Mouse (Mus musculus): Measurements from ENCODE around the gene F830045P16Rik. TPM values are rescaled to one million over a fixed set of nuclear protein-coding genes. Genes with fewer than 3 reads are reported as not detected.

F830045P16Rik gene
- polyA plus RNA-seq, 1 experiment from 2014 or later: not detected

- no peak for ATAC-seq (ENCODE audit: low FRiP score)
- Histone ChIP-seq H3K27me3 (peaks cover 27% of the 10 kb centered on the region), H3K9ac (no peak overlapping the region), H3K36me3 (no peaks in the 10 kb centered on the region), H3K9me3 (no peaks in the 10 kb centered on the region), H3K27ac (no peak overlapping the region), H3K4me1 (replicated peaks) (peaks cover 12% of the 10 kb centered on the region), H3K4me2 (no peak overlapping the region), H3K4me3 (no peak overlapping the region)
- 82% methylated on average over 3 of the region's 3 CpGs for WGBS
Observed at GRCm38 (mm10) chr2:129540036-129540435, 3.6 kb upstream of the F830045P16Rik start.

- WGBS: 73% methylated on average over 4 of the region's 4 CpGs
- Histone ChIP-seq H3K4me1 (replicated peaks) (peaks cover 12% of the 10 kb centered on the region), H3K36me3 (no peaks in the 10 kb centered on the region)
Observed at GRCm38 (mm10) chr2:129539175-129539574, 2.8 kb upstream of the F830045P16Rik start.

GRCm38 (mm10) chr2:129537926-129538325 lies 1.5 kb upstream of the F830045P16Rik start:
- Histone ChIP-seq H3K27ac (no peak overlapping the region), H3K9me3 (no peaks in the 10 kb centered on the region)
- WGBS: 65% methylated on average over 4 of the region's 4 CpGs

More at GRCm38 (mm10) chr2:129539175-129539574, 2.8 kb upstream of the F830045P16Rik start:
- no peak for ATAC-seq (ENCODE audit: low FRiP score)
- Histone ChIP-seq H3K9me3 (no peaks in the 10 kb centered on the region), H3K27me3 (peaks cover 31% of the 10 kb centered on the region), H3K9ac (no peak overlapping the region), H3K4me3 (no peak overlapping the region), H3K27ac (no peak overlapping the region), H3K4me2 (no peak overlapping the region)

GRCm38 (mm10) chr2:129537360-129537759 lies 958 bp upstream of the F830045P16Rik start:
- H3K27ac ChIP-seq: no peak overlapping the region
- peaks cover 42% of the 10 kb centered on the region for H3K27me3 ChIP-seq
- H3K36me3 ChIP-seq: no peaks in the 10 kb centered on the region
- ATAC-seq (ENCODE audit: low FRiP score): no peak
- no peaks in the 10 kb centered on the region for H3K9me3 ChIP-seq
- 15% methylated on average over 7 of the region's 7 CpGs for WGBS
- no peak overlapping the region for H3K9ac ChIP-seq
- H3K4me3 ChIP-seq: no peak overlapping the region
- H3K4me1 ChIP-seq (replicated peaks): peaks cover 12% of the 10 kb centered on the region
- H3K4me2 ChIP-seq: no peak overlapping the region

More at GRCm38 (mm10) chr2:129537926-129538325, 1.5 kb upstream of the F830045P16Rik start:
- H3K27me3 ChIP-seq: peaks cover 39% of the 10 kb centered on the region
- H3K9ac ChIP-seq: no peak overlapping the region
- H3K4me2 ChIP-seq: no peak overlapping the region
- H3K4me1 ChIP-seq (replicated peaks): peaks cover 12% of the 10 kb centered on the region
- no peak overlapping the region for H3K4me3 ChIP-seq
- no peaks in the 10 kb centered on the region for H3K36me3 ChIP-seq
- ATAC-seq (ENCODE audit: low FRiP score): no peak

GRCm38 (mm10) chr2:129536926-129537325 lies 524 bp upstream of the F830045P16Rik start:
- ATAC-seq (ENCODE audit: low FRiP score): no peak
- Histone ChIP-seq H3K4me3 (no peak overlapping the region), H3K36me3 (no peaks in the 10 kb centered on the region), H3K9me3 (no peaks in the 10 kb centered on the region), H3K4me2 (no peak overlapping the region), H3K9ac (no peak overlapping the region), H3K4me1 (replicated peaks) (peaks cover 12% of the 10 kb centered on the region), H3K27me3 (peaks cover 44% of the 10 kb centered on the region), H3K27ac (no peak overlapping the region)
- 41% methylated on average over 1 of the region's 1 CpGs for WGBS

GRCm38 (mm10) chr2:129534886-129535591 lies 1.4 kb downstream of the F830045P16Rik start:
- no peaks in the 10 kb centered on the region for H3K9me3 ChIP-seq
- no peaks in the 10 kb centered on the region for H3K36me3 ChIP-seq
- H3K27ac ChIP-seq: no peak overlapping the region
- H3K27me3 ChIP-seq: peaks cover 58% of the 10 kb centered on the region
- no peak overlapping the region for H3K4me2 ChIP-seq
- 49% methylated on average over 5 of the region's 5 CpGs for WGBS
- no peak overlapping the region for H3K9ac ChIP-seq
- ATAC-seq (ENCODE audit: low FRiP score): no peak
- peaks cover 16% of the 10 kb centered on the region for H3K4me1 ChIP-seq (replicated peaks)
- no peak overlapping the region for H3K4me3 ChIP-seq

- H3K4me3 ChIP-seq: no peak overlapping the region
- no peak overlapping the region for H3K9ac ChIP-seq
- peaks cover 70% of the 10 kb centered on the region for H3K27me3 ChIP-seq
- no peaks in the 10 kb centered on the region for H3K9me3 ChIP-seq
- 74% methylated on average over 2 of the region's 2 CpGs for WGBS
- H3K4me2 ChIP-seq: no peak overlapping the region
- H3K27ac ChIP-seq: no peak overlapping the region
- H3K4me1 ChIP-seq (replicated peaks): peaks cover 22% of the 10 kb centered on the region
- ATAC-seq (ENCODE audit: low FRiP score): no peak
- H3K36me3 ChIP-seq: no peaks in the 10 kb centered on the region
Observed at GRCm38 (mm10) chr2:129531890-129532289, 4.5 kb downstream of the F830045P16Rik start.

GRCm38 (mm10) chr2:129531102-129531501 lies 5.3 kb downstream of the F830045P16Rik start:
- ATAC-seq (ENCODE audit: low FRiP score): no peak
- H3K27ac ChIP-seq: no peak overlapping the region
- peaks cover 72% of the 10 kb centered on the region for H3K27me3 ChIP-seq
- no peak overlapping the region for H3K4me3 ChIP-seq
- peaks cover 22% of the 10 kb centered on the region for H3K4me1 ChIP-seq (replicated peaks)
- no peaks in the 10 kb centered on the region for H3K9me3 ChIP-seq
- H3K9ac ChIP-seq: no peak overlapping the region
- H3K36me3 ChIP-seq: no peaks in the 10 kb centered on the region
- H3K4me2 ChIP-seq: no peak overlapping the region

- Histone ChIP-seq H3K9ac (no peak overlapping the region), H3K27me3 (peaks cover 67% of the 10 kb centered on the region), H3K27ac (peak overlapping the region; percentile 4; the same call in 1 of the 2 replicates), H3K36me3 (no peaks in the 10 kb centered on the region), H3K4me2 (0 out of 2 replicates have a peak overlapping the region, but pooled peaks have one; percentile 3), H3K4me3 (no peak overlapping the region), H3K9me3 (no peaks in the 10 kb centered on the region), H3K4me1 (replicated peaks) (peaks cover 16% of the 10 kb centered on the region)
- 13% methylated on average over 14 of the region's 14 CpGs for WGBS
- peak; percentile 88 for ATAC-seq (ENCODE audit: low FRiP score)
Observed at GRCm38 (mm10) chr2:129529297-129530209, 6.8 kb downstream of the F830045P16Rik start.

- WGBS: 86% methylated on average over 4 of the region's 4 CpGs
- no peak for ATAC-seq (ENCODE audit: low FRiP score)
- Histone ChIP-seq H3K4me3 (no peak overlapping the region), H3K27ac (no peak overlapping the region), H3K4me2 (no peak overlapping the region), H3K9me3 (no peaks in the 10 kb centered on the region), H3K4me1 (replicated peaks) (peaks cover 16% of the 10 kb centered on the region), H3K36me3 (no peaks in the 10 kb centered on the region), H3K27me3 (peaks cover 57% of the 10 kb centered on the region), H3K9ac (no peak overlapping the region)
Observed at GRCm38 (mm10) chr2:129527916-129528315, 8.5 kb downstream of the F830045P16Rik start.

- Histone ChIP-seq H3K4me1 (replicated peaks) (peaks cover 16% of the 10 kb centered on the region), H3K9ac (no peak overlapping the region), H3K4me3 (no peak overlapping the region), H3K4me2 (no peak overlapping the region), H3K36me3 (no peaks in the 10 kb centered on the region), H3K27me3 (peaks cover 48% of the 10 kb centered on the region), H3K27ac (no peak overlapping the region), H3K9me3 (no peaks in the 10 kb centered on the region)
- no peak for ATAC-seq (ENCODE audit: low FRiP score)
- 79% methylated on average over 4 of the region's 4 CpGs for WGBS
Observed at GRCm38 (mm10) chr2:129526322-129526721, 10.1 kb downstream of the F830045P16Rik start.

- H3K27me3 ChIP-seq: peaks cover 42% of the 10 kb centered on the region
- no peak overlapping the region for H3K4me2 ChIP-seq
- H3K4me3 ChIP-seq: no peak overlapping the region
- peaks cover 16% of the 10 kb centered on the region for H3K4me1 ChIP-seq (replicated peaks)
- no peaks in the 10 kb centered on the region for H3K36me3 ChIP-seq
- no peak for ATAC-seq (ENCODE audit: low FRiP score)
- H3K27ac ChIP-seq: no peak overlapping the region
- no peak overlapping the region for H3K9ac ChIP-seq
- no peaks in the 10 kb centered on the region for H3K9me3 ChIP-seq
Observed at GRCm38 (mm10) chr2:129525644-129526043, 10.8 kb downstream of the F830045P16Rik start.
